Mouse (Mus musculus) G1E (cell line): ENCODE measurements around the gene Whrn.

ENCODE experiments used
- CTCF ChIP-seq: IDR thresholded peaks from 2 replicates; pipeline ENCODE4 v1.5.1; 2012; ENCODE audit warnings: low read depth, low read length, inconsistent platforms, mixed read lengths
- TAL1 ChIP-seq: conservative IDR thresholded peaks from 2 replicates; pipeline ENCODE4 v1.6.1; 2012; ENCODE audit warnings: low read depth, low read length, inconsistent platforms, mixed read lengths

GRCm38 (mm10) chr4:63450551-63450950 lies 45.2 kb downstream of the Whrn start:
- no peak for TF ChIP-seq TAL1
- TF ChIP-seq CTCF: no peak
